Mouse (Mus musculus): ENCODE data around the gene Sf3b2. TPM values are rescaled to one million over a fixed set of nuclear protein-coding genes. Genes with fewer than 3 reads are reported as not detected.

Sf3b2 gene
- total RNA-seq, 1 experiment from 2014 or later = 229 TPM

Other genes starting within 250 kb of the Sf3b2 start
- 0.19 to 0.68 TPM (median 0.21 TPM) in 3 replicates for gene Rin1, start 245.0 kb downstream of the Sf3b2 start, total RNA-seq (2017)
- gene Cd248, start 227.4 kb downstream of the Sf3b2 start, total RNA-seq (2017) = not detected in 3 replicates
- gene Tmem151a, start 209.9 kb downstream of the Sf3b2 start, total RNA-seq (2017) = 0.67 to 7.8 TPM (median 3.3 TPM) in 3 replicates
- 10.4 to 13.3 TPM (median 10.5 TPM) in 3 replicates for gene Yif1a, start 206.9 kb downstream of the Sf3b2 start, total RNA-seq (2017)
- 0.32 TPM in 1 of 3 replicates, not detected in the others for gene Cnih2, start 196.9 kb downstream of the Sf3b2 start, total RNA-seq (2017)
- gene Rab1b, start 188.4 kb downstream of the Sf3b2 start, total RNA-seq (2017) = 87.3 to 123 TPM (median 101 TPM) in 3 replicates
- gene Klc2, start 176.9 kb downstream of the Sf3b2 start, total RNA-seq (2017) = 9.2 to 25.6 TPM (median 17.2 TPM) in 3 replicates
- gene Pacs1, start 22.3 kb downstream of the Sf3b2 start, total RNA-seq (2017) = 11.1 to 32.0 TPM (median 19.2 TPM) in 3 replicates
- gene Gal3st3, start 2.9 kb upstream of the Sf3b2 start, total RNA-seq (2017) = not detected in 3 replicates
- not detected in 3 replicates for gene Catsper1, start 40.3 kb upstream of the Sf3b2 start, total RNA-seq (2017)
- gene Cst6, start 54.1 kb upstream of the Sf3b2 start, total RNA-seq (2017) = 1.1 TPM in 1 of 3 replicates, not detected in the others
- 29.9 to 38.8 TPM (median 33.8 TPM) in 3 replicates for gene Eif1ad, start 71.3 kb upstream of the Sf3b2 start, total RNA-seq (2017)
- 9.9 to 29.1 TPM (median 22.3 TPM) in 3 replicates for gene Banf1, start 71.7 kb upstream of the Sf3b2 start, total RNA-seq (2017)
- 133 to 142 TPM (median 133 TPM) in 3 replicates for gene Sart1, start 93.2 kb upstream of the Sf3b2 start, total RNA-seq (2017)
- not detected in 3 replicates for gene Tsga10ip, start 107.1 kb upstream of the Sf3b2 start, total RNA-seq (2017)
- 111 to 135 TPM (median 121 TPM) in 3 replicates for gene Drap1, start 129.5 kb upstream of the Sf3b2 start, total RNA-seq (2017)
- 10.6 to 20.5 TPM (median 14.0 TPM) in 3 replicates for gene AI837181, start 129.7 kb upstream of the Sf3b2 start, total RNA-seq (2017)
- 0.49 to 2.6 TPM (median 2.0 TPM) in 3 replicates for gene Fosl1, start 152.1 kb upstream of the Sf3b2 start, total RNA-seq (2017)
- 1.2 to 4.1 TPM (median 3.8 TPM) in 3 replicates for gene Ccdc85b, start 162.4 kb upstream of the Sf3b2 start, total RNA-seq (2017)
- 71.3 to 104 TPM (median 95.3 TPM) in 3 replicates for gene Fibp, start 165.2 kb upstream of the Sf3b2 start, total RNA-seq (2017)
- gene Ctsw, start 173.1 kb upstream of the Sf3b2 start, total RNA-seq (2017) = 113 to 416 TPM (median 150 TPM) in 3 replicates
- gene Efemp2, start 178.5 kb upstream of the Sf3b2 start, total RNA-seq (2017) = 2.0 to 5.9 TPM in 2 of 3 replicates, not detected in the other
- gene Mus81, start 192.9 kb upstream of the Sf3b2 start, total RNA-seq (2017) = 8.7 to 20.2 TPM (median 11.6 TPM) in 3 replicates
- gene Cfl1, start 195.0 kb upstream of the Sf3b2 start, total RNA-seq (2017) = 931 to 1,266 TPM (median 1,127 TPM) in 3 replicates
- gene 1700020D05Rik, start 208.3 kb upstream of the Sf3b2 start, total RNA-seq (2017) = 0.29 TPM in 1 of 3 replicates, not detected in the others
- 2.4 to 6.9 TPM (median 4.7 TPM) in 3 replicates for gene Snx32, start 215.1 kb upstream of the Sf3b2 start, total RNA-seq (2017)

All from monocyte, adult 5-6 weeks (primary cell).